In the genomic region with DNA sequence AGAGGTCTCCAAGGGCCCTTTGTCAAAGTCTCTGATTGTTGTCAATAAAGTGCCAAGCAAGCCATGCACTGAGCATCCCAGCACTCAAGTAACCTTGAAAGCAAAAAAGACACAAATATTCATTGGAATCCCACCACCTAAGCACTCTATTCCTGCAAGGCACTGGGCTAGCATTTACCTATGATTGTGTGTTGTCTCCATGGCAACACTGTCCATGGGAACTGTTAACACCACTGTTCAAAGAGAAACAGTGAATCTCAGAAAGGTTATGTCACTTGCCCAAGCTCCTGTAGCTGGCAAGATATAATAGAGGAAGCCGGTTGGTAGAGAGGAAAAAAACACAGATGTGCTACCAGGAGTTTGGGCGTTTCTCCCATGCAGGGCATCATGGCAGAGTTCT, we compare ENCODE assay signal across 22 mouse cellular contexts.
DNase-seq lines count a peak whose midpoint lies in the region; ATAC-seq and TF ChIP-seq lines count a peak whose summit lies in the region.
"Had no signal": no experiment of that assay in that cellular context is flagged by ENCODE, and none has a peak within 500 bp of the region (broad histone marks: within the 10 kb centered on the region; RNA-seq: fewer than 3 reads in every experiment).

No protein-coding gene starts in this region.

- H3K4me3 ChIP-seq in forebrain, embryonic 14.5 days (ENCODE audit: low read depth, low read length): no peak overlapping the region
- no peak overlapping the region for H3K4me3 ChIP-seq in forebrain, embryonic 12.5 days (replicated peaks)
- H3K4me3 ChIP-seq in layer of hippocampus, adult 2 months: no peak overlapping the region
- no peak overlapping the region for H3K4me3 ChIP-seq in midbrain, embryonic 14.5 days (replicated peaks; ENCODE audit: low read depth, low read length)
- no peak overlapping the region for H3K4me3 ChIP-seq in midbrain, embryonic 10.5 days
- H3K4me3 ChIP-seq: embryonic facial prominence, embryonic 10.5 days; embryonic facial prominence, embryonic 12.5 days; forebrain, embryonic 15.5 days had no signal

- no peak overlapping the region for H3K27ac ChIP-seq in forebrain, embryonic 14.5 days (ENCODE audit: low read depth, low read length)
- H3K27ac ChIP-seq in forebrain, embryonic 12.5 days: no peak overlapping the region
- peak overlapping the region; percentile 75 for H3K27ac ChIP-seq in layer of hippocampus, adult 2 months
- H3K27ac ChIP-seq in midbrain, embryonic 14.5 days (replicated peaks; ENCODE audit: low read depth, low read length): no peak overlapping the region
- H3K27ac ChIP-seq in midbrain, embryonic 10.5 days (replicated peaks): no peak overlapping the region
- H3K27ac ChIP-seq: embryonic facial prominence, embryonic 10.5 days; embryonic facial prominence, embryonic 12.5 days; forebrain, embryonic 15.5 days had no signal

- H3K9me3 ChIP-seq in forebrain, embryonic 14.5 days (replicated peaks; ENCODE audit: control insufficient read depth, low read length): no peaks in the 10 kb centered on the region
- no peaks in the 10 kb centered on the region for H3K9me3 ChIP-seq in forebrain, embryonic 12.5 days
- no peaks in the 10 kb centered on the region for H3K9me3 ChIP-seq in midbrain, embryonic 14.5 days (ENCODE audit: control insufficient read depth, low read length)
- no peaks in the 10 kb centered on the region for H3K9me3 ChIP-seq in midbrain, embryonic 10.5 days (replicated peaks)
- H3K9me3 ChIP-seq: embryonic facial prominence, embryonic 10.5 days; embryonic facial prominence, embryonic 12.5 days; forebrain, embryonic 15.5 days had no signal

- no peak for ATAC-seq in forebrain, embryonic 14.5 days
- ATAC-seq in forebrain, embryonic 12.5 days (ENCODE audit: low FRiP score): no peak
- ATAC-seq in midbrain, embryonic 14.5 days (ENCODE audit: low FRiP score, low TSS enrichment): no peak
- no peak for ATAC-seq in activated CD4-positive, CD25-positive, alpha-beta regulatory T cell, adult 4 months
- ATAC-seq: CD4-positive, CD25-positive, alpha-beta regulatory T cell, adult 4 months; forebrain, embryonic 15.5 days; forebrain, postnatal 0 days; Patski had no signal

- 0 out of 2 replicates have a peak, but pooled peaks cover 3% of the 10 kb centered on the region for H3K36me3 ChIP-seq in forebrain, embryonic 14.5 days (ENCODE audit: control insufficient read depth, insufficient read depth, low read length)
- H3K36me3 ChIP-seq in forebrain, embryonic 12.5 days (replicated peaks): no peaks in the 10 kb centered on the region
- H3K36me3 ChIP-seq in midbrain, embryonic 14.5 days (ENCODE audit: control insufficient read depth, insufficient read depth, low read length): peaks cover 5% of the 10 kb centered on the region; the same call in 1 of the 2 replicates
- no peaks in the 10 kb centered on the region for H3K36me3 ChIP-seq in midbrain, embryonic 10.5 days
- H3K36me3 ChIP-seq: embryonic facial prominence, embryonic 10.5 days; embryonic facial prominence, embryonic 12.5 days; forebrain, embryonic 15.5 days; G1E had no signal

- peak; percentile 15 for DNase-seq in forebrain, embryonic 14.5 days (ENCODE audit: low spot score)
- DNase-seq in layer of hippocampus, adult 2 months (ENCODE audit: low spot score in 2 of 2): no peak
- no peak for DNase-seq in layer of hippocampus, adult 9-10 months (ENCODE audit: low spot score)
- peak; percentile 34 for DNase-seq in midbrain, embryonic 14.5 days
- no peak for DNase-seq in midbrain, embryonic 10.5 days (ENCODE audit: low spot score)
- peak; percentile 52 for DNase-seq in brain, embryonic 14.5 days (ENCODE audit: low read depth)
- DNase-seq: adrenal gland, adult 2 months; adrenal gland, postnatal 10 days; adrenal gland, postnatal 25 days; B cell, adult 2 months; cerebellum, adult 11-12 months; cerebellum, adult 2 months; cerebellum, adult 9-10 months; forebrain, postnatal 0 days had no signal

- WGBS in forebrain, embryonic 14.5 days: 97% methylated on average over 2 of the region's 2 CpGs
- WGBS in forebrain, embryonic 12.5 days: 76% methylated on average over 2 of the region's 2 CpGs
- WGBS in midbrain, embryonic 14.5 days: 79% methylated on average over 2 of the region's 2 CpGs
- WGBS in midbrain, embryonic 10.5 days: 90% methylated on average over 2 of the region's 2 CpGs

- H3K4me1 ChIP-seq in forebrain, embryonic 14.5 days (ENCODE audit: control insufficient read depth, insufficient read depth, low read length): no peaks in the 10 kb centered on the region
- no peaks in the 10 kb centered on the region for H3K4me1 ChIP-seq in forebrain, embryonic 12.5 days
- H3K4me1 ChIP-seq in midbrain, embryonic 14.5 days (ENCODE audit: control insufficient read depth, insufficient read depth, low read length): no peaks in the 10 kb centered on the region
- peaks cover 5% of the 10 kb centered on the region; the same call in 1 of the 2 replicates for H3K4me1 ChIP-seq in midbrain, embryonic 10.5 days
- H3K4me1 ChIP-seq: embryonic facial prominence, embryonic 10.5 days; embryonic facial prominence, embryonic 12.5 days; forebrain, embryonic 15.5 days had no signal

- H3K4me2 ChIP-seq in forebrain, embryonic 14.5 days (ENCODE audit: low read length): no peak overlapping the region
- H3K4me2 ChIP-seq in forebrain, embryonic 12.5 days: no peak overlapping the region
- H3K4me2 ChIP-seq in midbrain, embryonic 14.5 days (ENCODE audit: low read length): no peak overlapping the region
- H3K4me2 ChIP-seq: embryonic facial prominence, embryonic 12.5 days; forebrain, embryonic 15.5 days had no signal

- TF ChIP-seq CTCF in layer of hippocampus, adult 2 months (conservative IDR thresholded peaks at IDR 0.05): no peak
- no peak for TF ChIP-seq CTCF in brain, embryonic 14.5 days (IDR thresholded peaks at IDR 0.05; ENCODE audit: borderline replicate concordance, extremely low read depth, insufficient read depth, insufficient read length)

- no peaks in the 10 kb centered on the region for H3K27me3 ChIP-seq in forebrain, embryonic 14.5 days (replicated peaks; ENCODE audit: control insufficient read depth, insufficient read depth, low read length)
- no peaks in the 10 kb centered on the region for H3K27me3 ChIP-seq in forebrain, embryonic 12.5 days
- no peaks in the 10 kb centered on the region for H3K27me3 ChIP-seq in midbrain, embryonic 14.5 days (ENCODE audit: control insufficient read depth, insufficient read depth, low read length)
- H3K27me3 ChIP-seq in midbrain, embryonic 10.5 days (ENCODE audit: low read depth, poor library complexity, severe bottlenecking): no peaks in the 10 kb centered on the region
- H3K27me3 ChIP-seq: embryonic facial prominence, embryonic 12.5 days; forebrain, embryonic 15.5 days had no signal

- H3K9ac ChIP-seq in forebrain, embryonic 14.5 days (ENCODE audit: low read length): no peak overlapping the region
- no peak overlapping the region for H3K9ac ChIP-seq in forebrain, embryonic 12.5 days
- H3K9ac ChIP-seq in midbrain, embryonic 14.5 days (replicated peaks; ENCODE audit: low read length): no peak overlapping the region
- H3K9ac ChIP-seq: embryonic facial prominence, embryonic 12.5 days; forebrain, embryonic 15.5 days; forebrain, postnatal 0 days had no signal

- no peak for TF ChIP-seq POLR2A in brain, embryonic 14.5 days (IDR thresholded peaks at IDR 0.05; ENCODE audit: borderline replicate concordance, extremely low read depth, insufficient read depth, insufficient read length, poor library complexity, severe bottlenecking)

Comparison
In these comparisons a context has a peak if more than half of its experiments do, and no peak if none do; other contexts are left out.
1. DNase-seq: peak in forebrain, embryonic 14.5 days (single experiment), midbrain, embryonic 14.5 days (single experiment) and brain, embryonic 14.5 days (single experiment); none in layer of hippocampus, adult 2 months (0 of 2), layer of hippocampus, adult 9-10 months (single experiment) and midbrain, embryonic 10.5 days (single experiment).